Mouse (Mus musculus) frontal cortex, postnatal 25 days (tissue): Measurements from ENCODE around the gene Ifna5.

Source experiments
- DNase-seq, 2 experiments: peaks; one replicate each; pipeline ENCODE4 v3.0.0; 2022; ENCODE audit warnings: low spot score in 2 of 2

The Ifna5 gene

DNA sequence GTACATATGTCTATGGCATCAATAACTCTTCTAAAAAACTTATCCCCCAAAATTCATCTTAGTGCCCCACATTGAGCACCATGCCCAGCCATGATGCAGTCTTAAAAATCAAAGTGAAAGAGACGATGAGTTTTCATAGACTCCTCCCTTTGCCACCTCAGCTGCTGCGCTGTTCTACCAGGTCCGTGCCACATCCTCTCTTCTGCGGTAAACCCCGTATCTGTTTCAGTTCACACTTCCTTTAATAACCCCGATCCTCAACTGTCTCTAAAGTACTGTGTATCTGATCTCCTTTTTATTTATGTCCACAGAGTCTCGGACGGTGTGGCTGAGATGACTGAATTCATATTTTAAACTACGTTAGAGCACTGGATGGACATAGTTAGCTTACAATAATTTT is 29.3 kb downstream of the Ifna5 start:
- no peak for DNase-seq

DNA sequence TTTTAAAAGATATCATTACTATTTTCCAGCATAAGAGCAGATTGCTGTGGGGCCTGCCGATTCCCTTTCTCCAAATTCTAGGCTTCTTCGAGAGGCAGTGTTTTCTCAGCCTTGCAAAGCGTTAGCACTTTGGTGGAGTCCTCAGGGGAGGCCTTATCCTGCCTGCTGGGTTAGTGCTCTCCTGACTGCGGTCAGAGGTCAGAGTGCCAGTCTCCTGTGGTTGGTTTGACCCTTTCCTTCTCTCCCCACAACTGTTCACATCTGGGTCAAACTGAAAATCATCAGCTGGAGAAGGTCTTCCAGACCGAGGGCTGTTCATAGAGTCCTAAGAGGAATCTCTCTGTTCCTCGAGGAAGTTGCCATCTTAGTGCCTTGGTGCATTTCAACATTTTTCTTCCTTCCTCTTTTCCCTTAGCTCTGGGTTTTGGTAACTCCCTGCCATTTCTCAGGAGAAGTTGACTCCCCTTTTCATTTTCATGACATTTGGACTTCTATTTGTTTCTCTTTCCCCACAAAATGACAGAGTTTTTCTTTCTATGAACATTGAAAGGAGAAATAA is 29.8 kb downstream of the Ifna5 start:
- DNase-seq: no peak

DNA sequence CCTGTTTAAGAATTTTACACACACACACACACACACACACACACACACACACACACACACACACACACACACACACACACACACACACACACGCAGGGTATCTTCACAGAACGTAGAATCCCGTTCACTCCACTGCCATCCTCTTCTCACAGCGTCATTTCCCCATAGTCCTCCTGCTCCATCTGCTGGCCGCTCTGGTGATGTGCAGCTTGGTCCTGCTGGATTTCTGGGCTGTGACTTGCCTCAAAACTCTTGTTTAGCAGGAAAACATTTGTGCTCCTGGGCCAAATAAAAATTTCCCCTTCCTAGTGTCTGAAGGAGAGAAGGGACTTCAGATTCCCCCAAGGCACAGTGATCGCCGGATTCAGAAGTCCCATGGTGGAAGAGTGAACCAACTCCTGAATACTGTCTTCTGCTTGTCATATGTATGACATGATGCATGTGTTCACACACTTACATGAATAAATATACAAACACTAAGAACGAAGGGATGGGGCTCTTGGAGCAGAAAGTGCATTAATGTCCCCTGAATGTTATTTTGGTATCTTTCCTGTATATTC is 32.1 kb downstream of the Ifna5 start:
- peak; percentile 58 to 72 for DNase-seq

GRCm38 (mm10) chr4:88867926-88868911 is 32.9 kb downstream of the Ifna5 start:
- no peak for DNase-seq

DNA sequence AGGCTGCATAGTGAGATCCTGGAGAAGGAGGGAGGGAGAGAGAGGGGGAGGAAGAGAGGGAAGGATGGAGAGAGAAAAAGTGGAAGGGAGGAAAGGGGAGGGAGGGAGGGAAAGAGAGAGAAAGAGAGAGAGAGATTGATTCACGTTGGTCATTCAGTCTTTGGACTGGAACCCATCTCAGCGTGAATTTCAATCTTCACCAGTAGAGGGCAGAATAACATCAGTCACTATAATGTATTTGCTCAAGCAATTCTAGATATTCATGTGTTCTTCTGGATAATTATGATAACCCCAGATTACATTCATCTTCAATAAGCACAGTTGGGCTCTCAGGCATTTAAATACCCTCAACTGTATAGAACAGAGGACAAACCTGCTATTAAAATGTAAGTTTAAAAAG is 37.4 kb downstream of the Ifna5 start:
- DNase-seq: no peak

DNA sequence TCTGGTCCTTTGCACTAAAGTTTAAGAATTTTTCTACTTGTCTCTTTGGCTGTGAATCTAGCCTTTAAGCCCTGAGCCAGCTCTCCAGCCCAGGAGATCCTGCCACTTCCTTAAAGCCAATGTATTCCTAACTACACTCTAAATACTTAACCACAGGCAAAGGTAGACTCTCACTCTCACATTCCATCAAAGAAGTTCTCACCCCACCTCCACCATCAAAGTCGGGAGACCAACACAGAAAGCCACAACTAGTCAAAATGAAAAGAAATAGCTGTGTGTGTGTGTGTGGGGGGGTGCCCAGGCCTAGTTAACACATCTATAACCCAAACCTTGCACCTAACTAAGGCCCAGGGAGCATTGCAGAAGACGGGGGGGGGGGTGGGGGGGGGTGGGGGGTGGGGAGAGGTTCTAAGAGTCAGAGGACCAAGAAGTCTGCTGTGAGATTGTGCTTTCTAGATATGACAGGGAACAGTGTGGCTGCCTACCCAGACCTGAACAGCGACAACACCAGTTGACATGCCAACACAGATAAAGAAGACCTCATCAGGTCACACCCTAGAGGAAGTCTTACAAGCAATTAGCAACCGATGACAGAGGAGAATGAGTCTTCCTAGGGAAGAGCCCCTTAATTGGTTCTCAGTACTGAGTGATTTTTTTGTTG is 40.2 kb downstream of the Ifna5 start:
- no peak for DNase-seq

DNA sequence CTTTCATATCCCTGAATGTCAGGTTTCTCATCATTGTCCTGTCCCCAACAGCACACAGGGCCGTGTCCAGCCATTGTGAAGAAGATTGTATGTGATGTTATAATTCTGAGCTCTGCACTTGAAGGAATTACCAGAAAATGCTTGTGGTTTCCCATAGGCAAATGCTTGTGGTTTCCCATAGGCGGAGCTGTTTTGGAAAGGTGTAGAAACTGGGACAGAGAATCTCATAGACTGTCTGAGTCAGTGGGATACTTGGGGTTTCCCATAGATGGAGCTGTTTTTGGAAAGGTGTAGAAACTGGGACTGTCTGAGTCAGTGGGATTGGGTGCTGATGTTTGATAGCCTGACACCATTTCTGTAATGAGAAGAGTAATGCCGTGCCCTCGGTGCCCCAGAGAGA is 41.2 kb downstream of the Ifna5 start:
- no peak for DNase-seq

GRCm38 (mm10) chr4:88878246-88878645 is 42.9 kb downstream of the Ifna5 start:
- DNase-seq: no peak

DNA sequence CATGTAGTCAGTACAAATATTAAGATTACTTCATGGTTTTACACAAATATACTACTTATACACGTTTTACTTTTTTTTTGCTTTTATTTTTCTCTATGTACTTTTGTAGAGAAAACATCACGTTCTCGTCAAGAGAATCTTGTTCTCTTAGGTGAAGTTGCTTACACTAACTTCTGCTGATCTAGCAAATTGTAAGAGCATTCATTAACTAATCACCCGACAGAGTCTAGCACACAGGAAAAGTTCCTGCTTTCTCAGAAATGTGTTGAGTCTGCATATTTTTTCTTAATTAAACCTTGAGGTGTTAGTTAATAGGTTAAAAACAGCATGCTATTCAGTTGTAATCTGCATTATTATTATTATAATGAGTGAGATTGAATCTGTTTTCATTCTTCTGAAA is 43.4 kb downstream of the Ifna5 start:
- DNase-seq: no peak

GRCm38 (mm10) chr4:88880101-88880500 is 44.8 kb downstream of the Ifna5 start, which contains the start of gene Ifne:
Gene Ifne (minus strand): TSS chr4:88880201.
- no peak for DNase-seq
